ENCODE assay signal across 8 mouse cellular contexts in the genomic region with DNA sequence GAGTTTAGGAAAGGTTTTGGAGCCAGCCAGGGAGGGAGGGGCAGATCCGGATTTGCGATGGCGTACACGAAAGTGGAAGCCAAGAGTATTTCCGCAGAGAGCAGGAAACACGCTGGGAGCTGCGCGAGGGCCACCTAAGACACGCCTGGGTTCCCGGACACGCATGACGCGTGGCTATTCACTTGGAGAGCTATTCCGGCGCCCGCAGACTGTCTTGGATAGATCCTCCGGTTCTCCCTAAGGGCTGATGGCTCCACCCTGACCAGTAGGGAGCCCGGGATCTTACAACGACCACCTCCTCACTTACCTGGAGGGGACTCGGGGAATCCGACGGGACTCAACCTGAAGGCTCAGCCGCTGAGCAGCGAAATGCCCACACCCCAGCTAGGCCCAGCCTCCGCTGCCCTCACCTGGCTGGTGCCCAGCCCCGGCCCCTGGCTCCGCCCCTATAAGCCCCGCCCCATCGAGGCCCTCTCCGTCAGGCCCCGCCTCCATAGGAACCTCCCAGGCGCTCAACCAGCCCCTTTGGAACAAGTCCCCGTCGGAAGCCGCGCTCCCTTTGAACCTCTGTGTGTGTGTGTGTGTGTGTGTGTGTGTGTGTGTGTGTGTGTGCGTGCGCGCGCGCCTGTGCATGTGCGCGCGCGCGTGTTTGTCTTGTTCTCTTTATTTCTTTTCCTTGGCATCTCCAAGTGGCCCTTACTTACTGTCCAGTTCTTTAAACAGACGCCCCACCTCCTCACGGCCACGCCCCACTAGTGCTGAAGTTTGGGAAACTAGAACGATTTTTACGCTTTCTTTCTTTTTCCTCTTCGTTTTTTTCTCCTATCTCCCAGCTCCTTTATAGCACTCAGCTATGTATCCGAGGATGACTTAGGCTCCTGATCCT. TPM values are rescaled to one million over a fixed set of nuclear protein-coding genes. Genes with fewer than 3 reads are reported as not detected.
DNase-seq lines count a peak whose midpoint lies in the region; ATAC-seq and TF ChIP-seq lines count a peak whose summit lies in the region.

No protein-coding gene starts in this region.

- DNase-seq in 416B (ENCODE audit: low read depth), result peak; percentile 93
- DNase-seq in adrenal gland, postnatal 4 days (ENCODE audit: low spot score in 2 of 2), result peak; percentile 64 to 79
- DNase-seq in heart, embryonic 10.5 days (ENCODE audit: low spot score), result peak; percentile 88
- peak; percentile 80 for DNase-seq in liver, adult 2 months (ENCODE audit: extremely low read depth, low read depth, low spot score)
- peak; percentile 82 to 85 for DNase-seq in spleen, postnatal 36 days (ENCODE audit: low spot score in 2 of 2)

- peaks cover 14% of the 10 kb centered on the region for H3K4me1 ChIP-seq in embryonic facial prominence, embryonic 13.5 days
- H3K4me1 ChIP-seq in heart, embryonic 10.5 days, result peaks cover 16% of the 10 kb centered on the region
- H3K4me1 ChIP-seq in kidney, embryonic 14.5 days (ENCODE audit: control insufficient read depth, insufficient read depth, low read length), result 0 out of 2 replicates have a peak, but pooled peaks cover 5% of the 10 kb centered on the region
- H3K4me1 ChIP-seq in liver, adult 2 months (ENCODE audit: control insufficient read depth, insufficient read depth, low read length), result 0 out of 2 replicates have a peak, but pooled peaks cover 4% of the 10 kb centered on the region

- no peaks in the 10 kb centered on the region for H3K36me3 ChIP-seq in embryonic facial prominence, embryonic 13.5 days
- no peaks in the 10 kb centered on the region for H3K36me3 ChIP-seq in heart, embryonic 10.5 days
- no peaks in the 10 kb centered on the region for H3K36me3 ChIP-seq in kidney, embryonic 14.5 days (ENCODE audit: control insufficient read depth, insufficient read depth, low read length)
- H3K36me3 ChIP-seq in liver, adult 2 months (ENCODE audit: control insufficient read depth, insufficient read depth, low read length), result no peaks in the 10 kb centered on the region

- no peaks in the 10 kb centered on the region for H3K9me3 ChIP-seq in embryonic facial prominence, embryonic 13.5 days
- H3K9me3 ChIP-seq in heart, embryonic 10.5 days, result no peaks in the 10 kb centered on the region
- H3K9me3 ChIP-seq in kidney, embryonic 14.5 days (ENCODE audit: control insufficient read depth, low read length), result no peaks in the 10 kb centered on the region

- peak overlapping the region; percentile 55 for H3K4me3 ChIP-seq in embryonic facial prominence, embryonic 13.5 days
- H3K4me3 ChIP-seq in heart, embryonic 10.5 days, result peak overlapping the region; percentile 61
- peak overlapping the region; percentile 49 for H3K4me3 ChIP-seq in kidney, embryonic 14.5 days (ENCODE audit: low read length)
- peak overlapping the region; percentile 70 for H3K4me3 ChIP-seq in liver, adult 2 months (ENCODE audit: insufficient read depth, low read depth, low read length)

- H3K79me2 ChIP-seq in liver, adult 2 months (ENCODE audit: control insufficient read depth, insufficient read depth, low read length), result no peaks in the 10 kb centered on the region

- H3K27ac ChIP-seq in embryonic facial prominence, embryonic 13.5 days, result no peak overlapping the region
- H3K27ac ChIP-seq in heart, embryonic 10.5 days, result 0 out of 2 replicates have a peak overlapping the region, but pooled peaks have one; percentile 52
- no peak overlapping the region for H3K27ac ChIP-seq in kidney, embryonic 14.5 days (ENCODE audit: low read depth, low read length)
- peak overlapping the region; percentile 55 for H3K27ac ChIP-seq in liver, adult 2 months (replicated peaks; ENCODE audit: insufficient read depth, low read depth, low read length)

- H3K4me2 ChIP-seq in embryonic facial prominence, embryonic 13.5 days, result peak overlapping the region; percentile 73
- peak overlapping the region; percentile 75 for H3K4me2 ChIP-seq in kidney, embryonic 14.5 days (replicated peaks; ENCODE audit: low read depth, low read length)

- peaks cover 37% of the 10 kb centered on the region for H3K27me3 ChIP-seq in embryonic facial prominence, embryonic 13.5 days
- peaks cover 68% of the 10 kb centered on the region for H3K27me3 ChIP-seq in heart, embryonic 10.5 days (ENCODE audit: insufficient read depth, poor library complexity, severe bottlenecking)
- H3K27me3 ChIP-seq in kidney, embryonic 14.5 days (ENCODE audit: control insufficient read depth, insufficient read depth, low read length), result peaks cover 10% of the 10 kb centered on the region; the same call in 1 of the 2 replicates
- no peaks in the 10 kb centered on the region for H3K27me3 ChIP-seq in liver, adult 2 months (ENCODE audit: control insufficient read depth, insufficient read depth, low read length)

- under 1% methylated on average over 53 of the region's 53 CpGs for WGBS in embryonic facial prominence, embryonic 13.5 days
- WGBS in heart, embryonic 10.5 days, result under 1% methylated on average over 53 of the region's 53 CpGs
- 1% methylated on average over 51 of the region's 53 CpGs for WGBS in kidney, embryonic 14.5 days
- WGBS in liver, adult 2 months, result under 1% methylated on average over 53 of the region's 53 CpGs

- no peak for TF ChIP-seq POLR2A in liver, adult 2 months (IDR thresholded peaks at IDR 0.05; ENCODE audit: extremely low read depth, insufficient read depth, low read length)

- peak overlapping the region; percentile 64 for H3K9ac ChIP-seq in embryonic facial prominence, embryonic 13.5 days
- H3K9ac ChIP-seq in kidney, embryonic 14.5 days (ENCODE audit: low read depth, low read length), result peak overlapping the region; percentile 47; the same call in 1 of the 2 replicates
- peak overlapping the region; percentile 58 for H3K9ac ChIP-seq in liver, adult 2 months (ENCODE audit: low read depth, low read length)

- TF ChIP-seq CTCF in liver, adult 2 months (IDR thresholded peaks at IDR 0.05; ENCODE audit: low read depth, low read length), result no peak

- peak; percentile 70 for ATAC-seq in embryonic facial prominence, embryonic 13.5 days (ENCODE audit: insufficient number of reproducible peaks, insufficient read depth, low FRiP score, low TSS enrichment, low read depth)
- peak; percentile 90 for ATAC-seq in kidney, embryonic 14.5 days (ENCODE audit: low FRiP score, low TSS enrichment)
- peak; percentile 52 for ATAC-seq in monocyte, adult 5-6 weeks (replicated peaks; ENCODE audit: insufficient number of reproducible peaks, low FRiP score, low TSS enrichment, poor library complexity, severe bottlenecking)

RNA-seq across cellular contexts. Expression of gene Vav1, which starts 3.5 kb away (rescaled TPM):
- total RNA-seq in adrenal gland, postnatal 4 days (2021), result 1 to 10 TPM; 2.7 to 3.3 TPM
- polyA plus RNA-seq in embryonic facial prominence, embryonic 13.5 days (2015; fragmentation: Nextera tagmentation; extraction: Ambion mirVana), result 2.6 and 2.9 TPM in 2 replicates
- 1.2 and 2.7 TPM in 2 replicates for polyA plus RNA-seq in heart, embryonic 10.5 days (2016; fragmentation: Nextera tagmentation; extraction: Ambion mirVana)
- 1.3 and 1.7 TPM in 2 replicates for polyA plus RNA-seq in kidney, embryonic 14.5 days (2014; fragmentation: Nextera tagmentation; extraction: Ambion mirVana)
- 2.7 and 2.9 TPM in 2 replicates for total RNA-seq in liver, adult 2 months (2014; rRNA removed)
- 1.3 and 1.9 TPM in 2 replicates for polyA plus RNA-seq in liver, adult 2 months (2012; rRNA removed)
- total RNA-seq in monocyte, adult 5-6 weeks (2017), result 267 to 324 TPM (median 306 TPM) in 3 replicates

RNA-seq across cellular contexts. Expression of gene Trip10, which starts 26.1 kb away (rescaled TPM):
- total RNA-seq in adrenal gland, postnatal 4 days (2021), result 10 to 100 TPM; 52.1 to 58.4 TPM
- polyA plus RNA-seq in embryonic facial prominence, embryonic 13.5 days (2015; fragmentation: Nextera tagmentation; extraction: Ambion mirVana), result 38.1 and 41.5 TPM in 2 replicates
- polyA plus RNA-seq in heart, embryonic 10.5 days (2016; fragmentation: Nextera tagmentation; extraction: Ambion mirVana), result 44.4 and 46.8 TPM in 2 replicates
- 29.7 and 37.1 TPM in 2 replicates for polyA plus RNA-seq in kidney, embryonic 14.5 days (2014; fragmentation: Nextera tagmentation; extraction: Ambion mirVana)
- 4.6 and 5.1 TPM in 2 replicates for total RNA-seq in liver, adult 2 months (2014; rRNA removed)
- 4.8 and 7.2 TPM in 2 replicates for polyA plus RNA-seq in liver, adult 2 months (2012; rRNA removed)
- total RNA-seq in monocyte, adult 5-6 weeks (2017), result 4.5 to 10.8 TPM (median 9.2 TPM) in 3 replicates

RNA-seq across cellular contexts. Expression of gene Gpr108, which starts 27.1 kb away (rescaled TPM):
- total RNA-seq in adrenal gland, postnatal 4 days (2021), result 10 to 100 TPM; 50.3 to 52.5 TPM
- polyA plus RNA-seq in embryonic facial prominence, embryonic 13.5 days (2015; fragmentation: Nextera tagmentation; extraction: Ambion mirVana), result 31.6 and 33.1 TPM in 2 replicates
- polyA plus RNA-seq in heart, embryonic 10.5 days (2016; fragmentation: Nextera tagmentation; extraction: Ambion mirVana), result 25.2 and 28.6 TPM in 2 replicates
- 32.8 and 36.8 TPM in 2 replicates for polyA plus RNA-seq in kidney, embryonic 14.5 days (2014; fragmentation: Nextera tagmentation; extraction: Ambion mirVana)
- total RNA-seq in liver, adult 2 months (2014; rRNA removed), result 10.7 and 11.7 TPM in 2 replicates
- polyA plus RNA-seq in liver, adult 2 months (2012; rRNA removed), result 19.3 and 23.7 TPM in 2 replicates
- total RNA-seq in monocyte, adult 5-6 weeks (2017), result 27.2 to 32.8 TPM (median 27.8 TPM) in 3 replicates

RNA-seq across cellular contexts. Expression of gene C3, which starts 47.4 kb away (rescaled TPM):
- 100 to 1,000 TPM in 1 of 2 experiments, 10 to 100 TPM in 1; 60.7 to 452 TPM for total RNA-seq in adrenal gland, postnatal 4 days (2021)
- 0.13 and 4.8 TPM in 2 replicates for polyA plus RNA-seq in embryonic facial prominence, embryonic 13.5 days (2015; fragmentation: Nextera tagmentation; extraction: Ambion mirVana)
- polyA plus RNA-seq in heart, embryonic 10.5 days (2016; fragmentation: Nextera tagmentation; extraction: Ambion mirVana), result 0.46 and 5.3 TPM in 2 replicates
- polyA plus RNA-seq in kidney, embryonic 14.5 days (2014; fragmentation: Nextera tagmentation; extraction: Ambion mirVana), result 0.19 and 1.2 TPM in 2 replicates
- 5,384 and 7,708 TPM in 2 replicates for total RNA-seq in liver, adult 2 months (2014; rRNA removed)
- polyA plus RNA-seq in liver, adult 2 months (2012; rRNA removed), result 3,773 and 3,833 TPM in 2 replicates
- 96.6 to 152 TPM (median 129 TPM) in 3 replicates for total RNA-seq in monocyte, adult 5-6 weeks (2017)

Comparison
In these comparisons a context has a peak if more than half of its experiments do, and no peak if none do; other contexts are left out.
1. H3K27ac ChIP-seq: peak in heart, embryonic 10.5 days (single experiment) and liver, adult 2 months (single experiment); none in embryonic facial prominence, embryonic 13.5 days (single experiment) and kidney, embryonic 14.5 days (single experiment).
2. Peak in every context shown above with its lines, with median percentiles within 50 percentile points of each other: DNase-seq, ATAC-seq, H3K4me3 ChIP-seq and H3K9ac ChIP-seq.